Mouse (Mus musculus) small intestine, adult 2 months (tissue): Measurements from ENCODE around the gene Atp1a1.

Experiments
- CTCF ChIP-seq: fragments of 200-500 bp; IDR thresholded peaks from 2 replicates; pipeline ENCODE4 v1.5.1; 2012; ENCODE audit warnings: low read depth, mild to moderate bottlenecking, control low read depth, inconsistent platforms, low read length, moderate library complexity, mixed read lengths; ENCODE audit not compliant: insufficient replicate concordance, insufficient read length; ENCODE audit errors: extremely low read depth
- POLR2A ChIP-seq: fragments of 200-500 bp; IDR thresholded peaks from 2 replicates; pipeline ENCODE4 v1.6.1; 2012; ENCODE audit warnings: low read depth, mild to moderate bottlenecking, control low read depth, inconsistent platforms, low read length, moderate library complexity

DNA sequence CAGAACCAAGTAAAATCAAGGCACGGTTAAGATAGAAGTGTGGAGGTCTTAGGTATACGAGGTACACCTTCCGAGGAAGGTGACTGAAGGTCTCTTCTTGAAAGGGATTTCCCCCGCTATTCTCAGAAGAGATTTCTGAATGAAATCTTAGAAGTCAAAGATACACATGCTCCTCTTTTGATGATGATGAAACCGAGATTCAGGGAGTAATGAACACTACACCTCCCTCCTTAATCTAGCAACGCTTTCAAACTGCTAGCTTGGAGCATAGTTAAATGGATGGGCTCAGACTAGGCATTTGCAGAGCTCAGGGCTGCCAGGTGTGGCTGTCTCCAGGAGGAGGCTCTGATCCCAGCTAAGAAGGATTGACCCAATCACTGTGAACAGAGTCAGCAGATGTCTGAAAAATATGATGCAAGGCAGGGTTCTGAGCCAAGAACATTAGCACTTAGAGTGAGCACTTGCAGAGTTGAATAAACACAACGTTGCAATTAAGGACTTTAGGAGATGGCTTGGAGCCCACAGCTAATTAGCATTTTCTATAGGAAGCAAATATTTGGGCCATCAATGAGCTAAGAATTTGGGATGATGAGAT lies 2.5 kb upstream of the Atp1a1 start:
- TF ChIP-seq CTCF (no peak), POLR2A (no peak)
